Mouse (Mus musculus) adrenal gland, adult (tissue): ENCODE results near the gene Cd44.
A peak's percentile ranks its signal among the peaks of the same experiment; 100 is the strongest.

Experiments used
- DNase-seq, 2 experiments: peaks; one replicate each; pipeline ENCODE4 v3.0.0; 2022 to 2023; ENCODE audit warnings: low spot score in 1 of 2; ENCODE audit not compliant: inconsistent age in 2 of 2

Gene Cd44

GRCm38 (mm10) chr2:102914675-102915074 lies 13.2 kb upstream of the Cd44 start:
- no peak for DNase-seq

GRCm38 (mm10) chr2:102913833-102914545 lies 12.5 kb upstream of the Cd44 start:
- DNase-seq: no peak

DNA sequence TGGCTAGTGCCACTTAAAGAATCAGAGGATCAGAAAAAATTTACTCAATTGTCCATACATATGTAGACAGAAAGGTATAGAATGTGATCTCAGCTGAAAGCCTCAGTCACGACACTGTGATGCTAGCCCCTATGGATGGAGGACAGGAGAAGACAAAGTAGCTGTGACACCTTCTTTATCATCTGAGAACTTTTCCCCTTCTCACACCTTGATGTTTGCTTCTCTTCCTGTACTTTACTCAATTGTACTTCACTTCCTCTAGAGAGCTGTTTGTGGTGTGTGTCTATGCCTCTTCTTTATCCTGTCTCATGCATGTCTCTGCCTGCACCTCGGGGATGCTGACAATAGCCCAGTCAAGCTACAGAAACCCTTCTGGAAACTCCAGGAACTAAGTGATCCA lies 11.5 kb upstream of the Cd44 start:
- no peak for DNase-seq

- no peak for DNase-seq
These were observed 11.0 kb upstream of the Cd44 start for GRCm38 (mm10) chr2:102912469-102912868.

DNA sequence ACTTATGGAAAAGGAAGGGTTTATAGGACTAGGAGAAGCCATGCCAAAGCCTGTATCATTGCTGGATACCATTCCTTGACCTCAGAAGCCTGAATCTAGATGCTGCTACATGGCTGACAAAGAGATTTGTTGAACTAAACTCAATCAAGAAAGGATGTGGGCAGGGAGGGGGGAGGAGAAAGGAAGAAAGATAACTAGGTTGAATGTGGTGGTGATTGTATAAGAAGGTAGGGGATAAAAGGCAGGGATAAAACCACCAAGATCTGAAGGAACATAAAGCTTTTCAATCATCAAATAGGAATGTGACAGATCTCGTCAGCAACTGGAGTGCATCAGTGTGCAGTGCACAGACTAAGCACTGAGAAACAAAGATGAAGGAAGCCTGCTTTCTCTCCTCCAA lies 7.9 kb upstream of the Cd44 start:
- no peak for DNase-seq

- DNase-seq: peak in 1 of 2 experiments; percentile 63
These were observed 4.1 kb upstream of the Cd44 start for GRCm38 (mm10) chr2:102905604-102906003.

DNA sequence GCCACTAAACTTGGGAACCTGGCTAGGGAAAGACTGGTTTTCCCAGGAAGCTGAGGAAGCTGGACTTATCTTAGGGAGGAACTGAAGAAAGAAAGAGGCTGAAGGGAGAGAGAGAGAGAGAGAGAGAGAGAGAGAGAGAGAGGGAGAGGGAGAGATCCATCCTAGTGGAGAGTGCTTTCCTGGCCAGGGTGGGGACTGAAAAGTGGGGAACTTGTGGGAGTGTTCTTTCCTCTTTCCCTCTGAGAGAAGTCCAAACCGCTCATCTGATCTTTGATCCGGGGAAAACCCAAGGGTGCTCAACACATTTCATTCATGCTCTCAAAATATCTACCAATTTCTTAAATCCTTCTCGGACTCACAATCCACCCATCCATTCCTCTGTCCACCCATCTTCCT lies 361 bp upstream of the Cd44 start:
- no peak for DNase-seq

DNA sequence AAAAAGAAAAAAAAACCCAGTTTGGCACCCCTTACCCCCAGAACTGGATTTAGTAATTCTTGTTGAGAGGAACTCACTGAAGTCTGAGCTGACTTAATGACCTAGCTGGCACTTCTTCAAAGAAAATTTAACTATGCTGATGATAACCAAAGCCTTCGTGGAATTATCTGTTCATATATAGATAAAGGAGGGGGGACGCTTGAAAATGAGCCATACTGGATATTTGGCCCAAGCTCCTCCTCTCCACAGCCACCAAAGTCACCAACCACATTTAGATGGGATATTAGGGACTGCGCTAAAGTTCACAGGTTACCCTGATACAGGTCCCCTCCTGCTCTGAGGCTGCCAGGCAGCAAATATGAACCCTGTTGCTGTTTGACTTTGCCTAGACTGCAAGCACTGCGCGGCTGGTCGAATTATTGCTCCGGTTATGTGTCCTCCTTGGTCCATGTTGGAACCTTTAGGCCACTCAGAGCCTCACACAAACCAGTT lies 1.2 kb downstream of the Cd44 start:
- no peak for DNase-seq

DNA sequence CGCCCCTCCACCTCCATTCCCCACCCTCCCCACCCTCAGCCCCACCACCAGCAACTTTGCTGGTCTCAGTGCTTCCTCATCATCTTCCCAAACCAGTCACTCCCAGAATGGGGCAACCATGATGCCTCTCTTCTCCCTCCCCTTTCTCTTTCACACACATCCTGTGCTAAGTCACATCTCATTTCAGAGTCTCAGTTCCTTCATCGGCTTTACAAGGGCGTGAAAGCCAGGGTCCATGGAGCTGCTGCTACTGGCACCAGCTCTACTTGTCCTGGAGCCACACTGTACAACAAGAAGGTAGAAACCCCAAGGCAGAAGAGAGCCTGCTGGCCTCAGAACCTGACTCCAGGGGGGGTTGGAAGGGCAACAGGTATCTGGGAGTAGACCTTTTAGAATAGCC lies 2.2 kb downstream of the Cd44 start:
- peak in 1 of 2 experiments; percentile 51 for DNase-seq

- no peak for DNase-seq
These were observed 2.9 kb downstream of the Cd44 start for GRCm38 (mm10) chr2:102898585-102898984.

- DNase-seq: no peak
These were observed 5.3 kb downstream of the Cd44 start for GRCm38 (mm10) chr2:102896154-102896553.

DNA sequence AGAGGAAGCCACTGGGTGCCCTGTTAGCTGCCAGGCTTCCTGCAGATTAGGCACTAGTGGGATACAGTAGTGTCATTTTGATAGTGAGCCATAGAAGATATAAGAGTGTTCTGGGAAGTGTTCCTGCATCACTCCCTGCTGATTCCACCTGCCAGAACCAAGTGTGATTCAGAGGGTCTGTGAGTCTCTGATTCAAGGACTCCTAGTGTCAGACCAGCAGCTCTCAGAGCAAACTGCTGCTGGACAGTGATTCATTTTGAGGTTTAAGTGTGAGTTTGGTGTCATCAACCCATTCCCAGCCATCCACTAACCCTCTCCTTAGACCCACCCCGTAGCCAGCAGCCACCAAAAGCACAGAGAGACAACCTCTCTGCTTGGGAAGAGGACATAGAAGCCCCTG lies 6.3 kb downstream of the Cd44 start:
- DNase-seq: no peak

GRCm38 (mm10) chr2:102894785-102895184 lies 6.7 kb downstream of the Cd44 start:
- DNase-seq: peak in 1 of 2 experiments; percentile 70

DNA sequence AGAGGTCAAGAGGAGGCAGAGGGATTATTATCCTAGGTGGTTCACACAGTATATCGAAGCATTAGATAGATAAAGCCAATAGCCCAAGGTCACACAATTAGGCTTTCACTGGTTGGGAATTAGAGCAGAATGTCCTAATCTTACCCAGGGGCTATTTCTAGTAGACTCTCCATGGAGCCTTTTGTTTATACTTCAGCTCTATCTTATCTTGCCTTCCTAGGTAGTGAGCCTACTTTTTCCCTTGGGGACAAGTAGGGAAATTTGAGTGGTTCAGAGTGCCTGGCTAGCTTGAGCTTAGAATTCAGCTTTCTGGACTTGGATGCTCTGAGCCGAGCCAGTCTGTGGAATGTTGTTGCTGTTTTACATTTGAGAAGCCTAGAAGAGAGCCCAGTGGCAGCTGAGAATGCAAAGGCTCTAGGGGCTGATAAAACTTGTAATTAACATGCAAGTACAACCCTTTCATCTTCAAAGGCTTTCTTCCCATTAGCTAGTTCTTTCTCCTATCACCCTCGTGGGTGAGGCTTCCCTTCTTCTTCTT lies 12.7 kb downstream of the Cd44 start:
- no peak for DNase-seq

DNA sequence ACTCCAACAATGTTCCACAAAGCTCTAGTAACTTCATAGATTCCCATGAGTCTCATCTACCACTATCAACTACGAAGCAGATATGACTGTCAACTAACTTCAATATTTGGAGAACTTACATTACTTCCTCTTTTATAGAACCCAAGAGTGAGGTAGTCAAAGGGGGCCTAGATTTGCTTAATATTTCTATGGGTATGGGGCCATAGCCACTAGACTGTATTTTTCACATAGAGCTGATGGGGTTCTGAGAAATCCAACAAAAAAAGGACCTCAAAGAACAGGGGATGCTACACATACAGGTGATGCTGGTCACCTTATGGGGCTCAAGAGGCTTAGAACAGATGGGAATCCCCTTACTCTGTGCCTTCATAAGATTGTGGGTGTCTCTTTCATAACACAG lies 14.3 kb downstream of the Cd44 start:
- no peak for DNase-seq

DNA sequence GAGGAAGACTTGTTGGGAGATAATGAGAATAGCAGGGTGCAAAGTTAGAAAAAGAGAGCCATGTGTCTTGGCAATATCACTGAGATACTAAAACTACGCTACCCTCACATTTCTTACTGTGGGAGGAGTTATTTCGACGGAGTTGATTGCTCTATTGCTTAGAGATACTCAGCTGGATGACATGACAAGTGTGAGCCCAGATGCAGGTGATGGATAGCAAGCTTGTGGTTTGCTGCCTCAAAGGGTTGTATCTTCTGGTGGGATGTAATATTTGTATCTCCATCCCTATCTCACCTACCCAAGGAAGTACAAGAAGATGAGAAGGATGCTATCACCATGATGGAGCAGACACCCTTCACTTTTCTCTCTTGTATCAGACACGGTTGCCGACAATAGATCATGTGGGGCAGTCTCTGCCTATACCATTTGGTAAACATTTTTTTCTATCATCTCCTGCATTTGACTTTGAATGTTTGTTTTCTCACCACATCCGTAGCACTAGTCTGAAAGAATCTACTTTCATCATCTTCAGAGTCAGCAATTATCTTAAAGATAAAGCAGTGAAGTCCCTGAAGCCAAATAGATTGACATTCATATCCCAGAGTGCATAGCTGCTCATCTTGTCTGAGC lies 15.0 kb downstream of the Cd44 start:
- DNase-seq: no peak

DNA sequence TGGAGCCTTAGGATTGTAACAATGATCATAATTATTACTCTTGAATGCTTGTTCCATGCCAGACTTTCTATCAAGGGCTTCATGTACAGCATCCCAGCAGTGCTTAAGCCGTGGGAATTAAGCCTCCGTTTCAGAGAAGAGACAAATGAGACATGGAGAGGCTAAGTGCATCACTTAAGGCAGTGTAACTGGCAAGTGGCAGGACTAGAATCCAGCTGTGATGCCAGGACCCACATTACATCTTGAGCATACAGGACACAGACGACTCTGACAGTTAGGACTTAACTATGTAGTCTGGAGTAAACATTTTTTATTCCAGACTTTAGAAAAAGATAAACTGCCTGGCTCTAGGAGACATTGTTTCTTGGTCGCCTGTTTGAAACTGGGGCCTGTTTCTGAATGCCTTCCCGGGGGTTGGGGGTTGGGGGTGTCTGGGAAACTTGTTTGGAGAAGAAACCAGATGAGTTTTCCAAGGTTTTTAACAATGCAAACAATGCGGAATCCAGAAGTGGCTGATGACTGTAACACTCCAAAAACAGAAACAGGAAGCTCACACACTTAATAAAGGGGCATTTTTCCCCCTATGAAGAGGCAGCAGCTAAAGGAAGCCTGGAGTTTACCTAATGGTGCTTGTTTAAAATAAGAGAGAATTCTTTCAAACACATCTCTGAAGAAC lies 18.7 kb downstream of the Cd44 start:
- DNase-seq: no peak

DNA sequence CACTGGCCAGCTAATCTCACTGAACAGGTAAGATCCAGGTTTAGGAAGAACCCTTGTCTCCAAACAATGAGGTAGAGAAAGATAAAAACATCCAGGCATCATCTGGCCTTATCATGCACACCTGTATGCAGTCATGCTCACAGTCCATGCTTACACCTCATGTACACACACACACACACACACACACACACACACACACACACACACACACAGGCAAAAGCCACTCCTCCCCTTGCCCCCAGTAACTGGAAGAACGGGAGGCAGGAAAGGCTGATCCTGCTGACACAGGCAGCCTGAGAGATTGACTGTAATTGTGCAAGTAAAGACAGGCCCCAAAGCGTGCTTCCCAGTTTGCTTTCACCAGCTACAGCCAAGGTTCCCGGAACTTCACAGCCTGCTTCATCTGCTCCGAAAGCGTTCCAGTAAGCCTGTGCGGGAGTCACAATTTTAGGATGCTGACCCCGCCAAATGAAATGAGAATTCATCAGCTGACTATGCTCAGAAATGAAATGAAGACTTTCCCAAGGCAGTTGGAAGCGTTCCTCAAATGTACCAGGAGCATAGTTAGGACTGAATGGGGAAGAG lies 19.4 kb downstream of the Cd44 start:
- no peak for DNase-seq

- peak in 1 of 2 experiments; percentile 79 for DNase-seq
These were observed 23.0 kb downstream of the Cd44 start for GRCm38 (mm10) chr2:102878513-102878912.

DNA sequence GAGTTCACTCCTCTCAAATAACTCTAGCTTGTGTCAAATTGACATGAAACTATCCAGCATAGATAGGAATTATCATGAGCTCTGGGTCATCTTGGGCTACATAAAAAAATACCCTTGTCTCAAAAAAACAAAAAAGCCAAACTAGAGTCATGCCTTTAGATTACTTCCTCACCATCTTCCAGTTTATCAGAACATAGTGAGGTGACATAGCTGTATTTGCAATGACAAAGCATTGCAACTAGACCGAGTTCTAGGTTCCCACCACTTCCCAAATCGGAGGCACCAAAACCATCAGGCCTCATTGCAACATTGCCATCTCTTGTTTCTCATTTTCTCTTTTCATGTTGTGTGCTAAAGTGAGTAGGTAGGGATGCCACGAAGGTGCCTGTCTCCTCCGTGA lies 24.0 kb downstream of the Cd44 start:
- DNase-seq: no peak

- no peak for DNase-seq
These were observed 25.3 kb downstream of the Cd44 start for GRCm38 (mm10) chr2:102876141-102876540.
